Mouse (Mus musculus): ENCODE results near the gene Xpr1. TPM values are rescaled to one million over a fixed set of nuclear protein-coding genes. Genes with fewer than 3 reads are reported as not detected.
A peak's percentile ranks its signal among the peaks of the same experiment; 100 is the strongest.

Xpr1 gene
- polyA plus RNA-seq, 1 experiment from 2014 or later, result 24.4 TPM

DNA sequence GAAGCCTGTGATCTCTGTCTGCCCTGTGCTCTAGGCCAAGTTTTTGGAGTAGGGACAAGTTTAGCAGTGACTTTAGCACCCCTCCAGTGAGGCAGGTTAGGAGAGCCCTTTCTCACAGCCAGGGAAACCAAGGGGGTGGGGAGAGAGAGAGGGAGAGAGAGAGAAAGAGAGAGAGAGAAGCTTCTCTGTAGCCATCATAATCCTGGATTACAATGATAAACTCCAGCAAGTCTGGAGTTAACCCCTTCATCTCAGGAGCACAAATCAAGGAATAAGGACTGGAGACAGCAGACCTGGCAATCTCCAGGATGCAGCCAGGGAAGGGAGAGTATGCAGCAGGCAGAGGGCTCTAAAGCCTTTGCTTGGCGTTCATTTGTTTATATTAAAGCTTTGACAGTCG lies 181.6 kb downstream of the Xpr1 start:
- ATAC-seq (no peak), DNase-seq (ENCODE audit: low read depth, low spot score) (no peak)
- H3K27me3 ChIP-seq, result no peaks in the 10 kb centered on the region
- in situ Hi-C loops (cut with MboI; ENCODE audit: low pct_unique_long_range_greater_than_20kb), result loop anchor here (10.0 kb wide), 1 partner anchor 1081 kb away; no protein-coding TSS in a partner anchor
- POLR2A ChIA-PET, result interaction anchor here (0.5 to 3.4 kb wide), 3 partner anchors 9 to 165 kb away, joined by 4 to 23 read pairs (median 6); partner anchors contain the start of gene BC034090
- CTCF ChIA-PET, result interaction anchor here (1.3 to 2.5 kb wide), 4 partner anchors 11 to 184 kb away, joined by 3 to 10 read pairs (median 5); no protein-coding TSS in a partner anchor
- no peak for TF ChIP-seq CTCF (IDR thresholded peaks at IDR 0.05)

DNA sequence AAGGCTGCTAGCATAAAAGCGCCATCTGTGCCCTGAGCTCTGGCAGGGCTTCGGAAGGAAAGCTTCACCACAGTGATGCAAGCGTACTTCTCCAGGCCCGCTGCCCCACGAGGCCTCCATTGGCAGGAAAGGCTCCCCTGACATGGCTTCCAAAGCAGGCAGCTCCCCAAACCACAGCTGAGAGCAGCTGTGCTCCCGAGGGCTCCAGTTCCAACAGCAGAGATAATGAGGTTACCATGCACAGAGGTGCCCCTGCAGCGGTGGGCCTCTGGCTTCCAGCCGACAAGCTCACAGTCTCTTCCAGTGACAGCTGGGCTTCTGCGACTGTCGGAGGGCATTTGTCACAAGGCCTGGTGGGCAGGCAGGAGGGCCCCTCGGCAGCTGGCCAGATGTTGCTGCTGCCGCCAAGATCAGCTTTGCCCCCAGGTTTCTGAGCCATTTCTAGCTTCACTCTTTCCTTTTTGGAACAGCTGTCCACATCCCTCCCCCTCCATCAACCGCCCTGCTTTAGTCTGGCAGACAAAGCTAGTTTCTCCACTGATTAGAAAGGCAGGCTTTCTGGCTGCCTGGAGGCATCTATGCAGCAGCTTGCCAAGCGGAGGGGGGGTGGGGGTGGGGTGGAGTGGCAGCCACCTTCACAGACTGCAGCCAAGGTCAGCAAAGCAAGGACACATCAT lies 183.1 kb downstream of the Xpr1 start:
- no peak for TF ChIP-seq CTCF (IDR thresholded peaks at IDR 0.05)
- POLR2A ChIA-PET, result interaction anchor here (0.7 to 3.4 kb wide), 4 partner anchors 10 to 137 kb away, joined by 3 to 23 read pairs (median 5); partner anchors contain the start of gene BC034090
- peak; percentile 18 for ATAC-seq
- no peaks in the 10 kb centered on the region for H3K27me3 ChIP-seq
- CTCF ChIA-PET, result interaction anchor here (1.0 to 2.5 kb wide), 6 partner anchors 9 to 193 kb away, joined by 3 to 10 read pairs (median 5); no protein-coding TSS in a partner anchor
- DNase-seq (ENCODE audit: low read depth, low spot score), result no peak
- in situ Hi-C loops (cut with MboI; ENCODE audit: low pct_unique_long_range_greater_than_20kb), result loop anchor here (10.0 kb wide), 1 partner anchor 1079 kb away; no protein-coding TSS in a partner anchor

DNA sequence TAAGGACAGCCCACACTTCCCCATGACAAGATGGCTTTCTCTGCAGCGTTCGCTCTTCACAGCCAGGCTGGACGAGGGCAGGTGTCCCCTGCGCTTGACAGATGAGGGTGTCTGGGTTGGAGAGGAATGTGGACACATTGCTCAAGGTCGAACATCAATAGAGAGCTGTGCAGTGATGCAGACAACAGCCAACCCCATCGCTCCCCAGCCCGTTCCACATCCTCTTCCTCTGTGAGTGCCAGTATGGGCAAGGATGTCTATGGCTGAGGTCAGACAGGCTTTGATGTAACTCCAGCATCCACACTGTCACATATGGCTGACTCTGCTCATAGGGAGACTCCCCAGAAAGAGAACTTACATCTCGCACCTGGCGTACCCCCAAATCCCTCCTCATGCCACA lies 183.8 kb downstream of the Xpr1 start:
- no peak for TF ChIP-seq CTCF (IDR thresholded peaks at IDR 0.05)
- ATAC-seq, result no peak
- CTCF ChIA-PET, result interaction anchor here (1.0 to 1.8 kb wide), 4 partner anchors 10 to 16 kb away, joined by 3 to 10 read pairs (median 5); no protein-coding TSS in a partner anchor
- DNase-seq (ENCODE audit: low read depth, low spot score), result no peak
- in situ Hi-C loops (cut with MboI; ENCODE audit: low pct_unique_long_range_greater_than_20kb), result loop anchor here (10.0 kb wide), 1 partner anchor 1079 kb away; no protein-coding TSS in a partner anchor
- POLR2A ChIA-PET, result interaction anchor here (1.7 to 3.4 kb wide), 2 partner anchors 9 to 11 kb away, joined by 7 to 23 read pairs; partner anchors contain the start of gene BC034090
- no peaks in the 10 kb centered on the region for H3K27me3 ChIP-seq

DNA sequence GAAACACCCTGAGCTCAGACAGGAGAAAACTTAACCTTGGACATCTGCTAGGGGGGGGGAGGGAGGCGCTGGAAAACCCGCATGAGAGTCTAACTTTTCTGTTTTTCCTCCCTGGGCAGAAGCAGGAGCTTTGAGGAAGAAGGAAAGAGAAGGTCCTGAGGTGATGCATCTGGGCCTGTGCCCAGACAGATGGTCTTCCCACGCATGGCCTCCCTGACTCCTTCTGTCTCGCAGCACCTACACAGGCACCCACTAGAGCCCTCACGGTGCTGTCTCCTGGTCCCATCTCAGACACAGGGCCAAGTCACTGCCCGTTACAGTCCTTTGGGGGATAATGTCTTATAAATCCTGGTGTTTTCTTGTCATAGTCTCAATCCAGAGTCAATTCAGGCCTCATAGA lies 184.4 kb downstream of the Xpr1 start:
- ChIA-PET CTCF (interaction anchor here (1.2 to 1.3 kb wide), 3 partner anchors 9 to 15 kb away, joined by 3 to 4 read pairs (median 4); no protein-coding TSS in a partner anchor), POLR2A (interaction anchor here (3.4 kb wide), 1 partner anchor 11 kb away, joined by 23 read pairs; the partner anchor contains the start of gene BC034090)
- ATAC-seq, result no peak
- no peak for DNase-seq (ENCODE audit: low read depth, low spot score)
- in situ Hi-C loops (cut with MboI; ENCODE audit: low pct_unique_long_range_greater_than_20kb), result loop anchor here (10.0 kb wide), 1 partner anchor 1078 kb away; no protein-coding TSS in a partner anchor
- no peak for TF ChIP-seq CTCF (IDR thresholded peaks at IDR 0.05)
- no peaks in the 10 kb centered on the region for H3K27me3 ChIP-seq

DNA sequence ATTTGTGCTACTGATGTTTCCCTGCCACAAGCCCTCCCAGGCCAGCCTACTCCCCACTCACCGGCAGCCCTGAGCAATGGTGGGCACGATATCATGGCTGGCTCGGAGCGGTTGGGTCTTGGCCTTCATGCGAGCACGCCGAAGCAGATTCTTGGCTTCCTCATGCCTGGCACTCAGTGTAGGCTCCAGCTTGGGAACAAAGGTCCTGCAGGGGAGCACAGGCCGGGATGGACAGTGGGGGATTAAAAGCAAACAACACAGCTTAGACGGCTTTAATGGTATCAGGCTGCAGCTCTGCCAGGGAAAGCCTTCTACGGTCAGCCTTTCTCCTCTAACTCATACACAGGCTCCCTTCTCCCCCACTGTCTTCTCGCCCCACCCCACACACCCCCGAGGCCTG lies 184.8 kb downstream of the Xpr1 start:
- CTCF ChIA-PET, result interaction anchor here (1.2 to 1.3 kb wide), 3 partner anchors 8 to 15 kb away, joined by 3 to 4 read pairs (median 4); no protein-coding TSS in a partner anchor
- in situ Hi-C loops (cut with MboI; ENCODE audit: low pct_unique_long_range_greater_than_20kb), result loop anchor here (10.0 kb wide), 1 partner anchor 1078 kb away; no protein-coding TSS in a partner anchor
- H3K27me3 ChIP-seq, result no peaks in the 10 kb centered on the region
- ATAC-seq, result no peak
- DNase-seq (ENCODE audit: low read depth, low spot score), result no peak
- POLR2A ChIA-PET, result no interaction called here
- no peak for TF ChIP-seq CTCF (IDR thresholded peaks at IDR 0.05)

DNA sequence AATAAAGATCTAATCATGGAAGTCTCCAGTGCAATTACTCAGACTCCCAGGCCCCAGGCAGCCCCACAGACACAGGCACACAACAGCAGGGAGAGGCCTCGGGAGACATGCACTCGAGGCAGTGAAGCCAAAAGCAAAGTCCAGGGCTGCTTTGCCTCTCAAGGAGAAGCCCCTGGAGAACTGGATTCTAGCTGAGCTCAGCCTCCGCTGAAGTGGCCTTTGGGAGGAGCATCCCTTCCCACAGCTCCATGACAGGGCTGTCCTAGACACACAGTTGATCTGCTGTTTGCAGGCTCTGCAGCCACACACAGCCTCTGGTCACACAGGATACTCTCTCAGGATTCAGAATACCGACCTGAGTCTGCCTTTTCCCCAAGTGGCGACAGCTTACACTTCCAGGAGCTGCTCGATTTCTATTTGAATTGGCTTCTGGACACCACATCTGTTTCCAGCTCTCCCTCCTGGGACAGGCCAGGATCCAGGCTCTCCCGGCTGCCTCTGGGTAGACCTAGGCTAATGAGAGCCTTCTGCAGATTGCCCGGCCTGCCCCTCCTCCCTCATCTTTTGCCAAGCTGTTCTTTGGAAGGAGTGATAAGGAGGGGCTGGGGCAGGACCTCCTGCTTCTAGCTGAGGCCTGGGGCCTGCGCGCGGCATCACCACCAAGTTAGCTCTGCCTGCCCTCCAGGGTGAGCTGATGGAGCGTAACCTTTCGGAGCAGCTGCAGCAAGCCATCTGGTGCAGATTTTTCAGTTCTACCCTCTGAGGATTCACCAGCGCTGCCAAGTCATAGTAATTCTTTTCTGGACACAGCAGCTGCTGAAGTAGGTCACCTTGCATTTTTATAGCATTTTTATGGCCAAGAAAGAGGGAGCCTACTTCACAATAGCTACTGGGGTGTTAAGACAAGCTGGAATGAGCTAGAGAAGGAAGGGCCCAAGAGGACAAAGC lies 187.5 kb downstream of the Xpr1 start:
- no peak for TF ChIP-seq CTCF (IDR thresholded peaks at IDR 0.05)
- CTCF ChIA-PET, result interaction anchor here (0.7 to 2.2 kb wide), 6 partner anchors 10 to 201 kb away, joined by 3 to 12 read pairs (median 3); partner anchors contain the start of gene BC034090
- DNase-seq (ENCODE audit: low read depth, low spot score) (no peak), ATAC-seq (peak; percentile 14)
- in situ Hi-C loops (cut with MboI; ENCODE audit: low pct_unique_long_range_greater_than_20kb), result loop anchor here (10.0 kb wide), 2 partner anchors 295 to 1075 kb away; no protein-coding TSS in a partner anchor
- no peaks in the 10 kb centered on the region for H3K27me3 ChIP-seq
- POLR2A ChIA-PET, result interaction anchor here (1.4 to 2.1 kb wide), 2 partner anchors 12 to 14 kb away, joined by 3 to 9 read pairs; partner anchors contain the start of gene BC034090

Other genes starting within 250 kb of the Xpr1 start
- gene BC034090, start 173.0 kb downstream of the Xpr1 start, polyA plus RNA-seq (2021), result 75.8 TPM
- 105 TPM for gene Acbd6, start 140.7 kb upstream of the Xpr1 start, polyA plus RNA-seq (2021)